Mouse (Mus musculus): Measurements from ENCODE around the gene Dhdh. TPM values are rescaled to one million over a fixed set of nuclear protein-coding genes. Genes with fewer than 3 reads are reported as not detected.
"Not testable (repeated sequence)": the region's sequence is repeated elsewhere in the genome, so short reads cannot be mapped to it uniquely, and the experiment has no call there.

Dhdh gene
- polyA plus RNA-seq, 1 experiment from 2014 or later = 3.7 TPM

GRCm38 (mm10) chr7:45460377-45460776 lies 28.2 kb downstream of the Dhdh start:
- peak overlapping the region; percentile 63 for H3K4me2 ChIP-seq (ENCODE audit: low read depth, low read length)
- 58% methylated on average over 7 of the region's 7 CpGs for WGBS

GRCm38 (mm10) chr7:45459564-45460140 lies 29.0 kb downstream of the Dhdh start, which contains the start of gene Ftl1:
Gene Ftl1, minus strand, starts transcription at chr7:45459884.
- ATAC-seq (ENCODE audit: low read depth) = peak; percentile 97

More at GRCm38 (mm10) chr7:45460377-45460776, 28.2 kb downstream of the Dhdh start:
- no peak for ATAC-seq (ENCODE audit: low read depth)
- no peaks in the 10 kb centered on the region for H3K27me3 ChIP-seq (ENCODE audit: control insufficient read depth, insufficient read depth, low read depth, low read length)
- peaks cover 29% of the 10 kb centered on the region for H3K36me3 ChIP-seq (ENCODE audit: control insufficient read depth, insufficient read depth, low read length)
- peak overlapping the region; percentile 93 for H3K27ac ChIP-seq (ENCODE audit: low read length)
- H3K9ac ChIP-seq (ENCODE audit: low read length) = peak overlapping the region; percentile 63
- H3K4me1 ChIP-seq (replicated peaks; ENCODE audit: control insufficient read depth, insufficient read depth, low read length) = peaks cover 34% of the 10 kb centered on the region
- peak overlapping the region; percentile 50 for H3K4me3 ChIP-seq (ENCODE audit: low read length)
- H3K9me3 ChIP-seq (ENCODE audit: control insufficient read depth, low read length) = no peaks in the 10 kb centered on the region

GRCm38 (mm10) chr7:45458748-45459563 lies 29.6 kb downstream of the Dhdh start:
- H3K36me3 ChIP-seq (ENCODE audit: control insufficient read depth, insufficient read depth, low read length) = peaks cover 34% of the 10 kb centered on the region
- WGBS = under 1% methylated on average over 39 of the region's 43 CpGs
- no peaks in the 10 kb centered on the region for H3K27me3 ChIP-seq (ENCODE audit: control insufficient read depth, insufficient read depth, low read depth, low read length)
- peak overlapping the region; percentile 71 for H3K4me2 ChIP-seq (ENCODE audit: low read depth, low read length)
- peak; percentile 77 for ATAC-seq (ENCODE audit: low read depth)
- no peaks in the 10 kb centered on the region for H3K9me3 ChIP-seq (ENCODE audit: control insufficient read depth, low read length)
- peaks cover 33% of the 10 kb centered on the region for H3K4me1 ChIP-seq (replicated peaks; ENCODE audit: control insufficient read depth, insufficient read depth, low read length)
- peak overlapping the region; percentile 68 for H3K4me3 ChIP-seq (ENCODE audit: low read length)
- peak overlapping the region; percentile 91 for H3K27ac ChIP-seq (ENCODE audit: low read length)
- peak overlapping the region; percentile 79 for H3K9ac ChIP-seq (ENCODE audit: low read length)

More at GRCm38 (mm10) chr7:45459564-45460140, 29.0 kb downstream of the Dhdh start, which contains the start of gene Ftl1:
- not testable (repeated sequence) for H3K27me3 ChIP-seq (ENCODE audit: control insufficient read depth, insufficient read depth, low read depth, low read length); H3K9me3 ChIP-seq (ENCODE audit: control insufficient read depth, low read length)
- WGBS = under 1% methylated on average over 35 of the region's 37 CpGs
- Histone ChIP-seq H3K4me1 (replicated peaks; ENCODE audit: control insufficient read depth, insufficient read depth, low read length) (peaks cover 33% of the 10 kb centered on the region), H3K9ac (ENCODE audit: low read length) (peak within 1 kb of the TSS; percentile 79), H3K36me3 (ENCODE audit: control insufficient read depth, insufficient read depth, low read length) (peaks cover 28% of the 10 kb centered on the region), H3K4me3 (ENCODE audit: low read length) (peak within 1 kb of the TSS; percentile 68), H3K27ac (ENCODE audit: low read length) (peak within 1 kb of the TSS; percentile 93), H3K4me2 (ENCODE audit: low read depth, low read length) (peak within 1 kb of the TSS; percentile 71)

GRCm38 (mm10) chr7:45457204-45458060 lies 31.2 kb downstream of the Dhdh start:
- no peak for ATAC-seq (ENCODE audit: low read depth)
- H3K4me2 ChIP-seq (ENCODE audit: low read depth, low read length) = peak overlapping the region; percentile 71
- peak overlapping the region; percentile 33 for H3K27ac ChIP-seq (ENCODE audit: low read length)
- H3K9me3 ChIP-seq (ENCODE audit: control insufficient read depth, low read length) = no peaks in the 10 kb centered on the region
- peaks cover 33% of the 10 kb centered on the region for H3K4me1 ChIP-seq (replicated peaks; ENCODE audit: control insufficient read depth, insufficient read depth, low read length)
- peak overlapping the region; percentile 68 for H3K4me3 ChIP-seq (ENCODE audit: low read length)
- peak overlapping the region; percentile 79 for H3K9ac ChIP-seq (ENCODE audit: low read length)
- no peaks in the 10 kb centered on the region for H3K27me3 ChIP-seq (ENCODE audit: control insufficient read depth, insufficient read depth, low read depth, low read length)
- 39% methylated on average over 9 of the region's 10 CpGs for WGBS
- peaks cover 36% of the 10 kb centered on the region for H3K36me3 ChIP-seq (ENCODE audit: control insufficient read depth, insufficient read depth, low read length)

- WGBS = 28% methylated on average over 9 of the region's 9 CpGs
- H3K9me3 ChIP-seq (ENCODE audit: control insufficient read depth, low read length) = no peaks in the 10 kb centered on the region
- H3K9ac ChIP-seq (ENCODE audit: low read length) = peak overlapping the region; percentile 40
- H3K4me2 ChIP-seq (ENCODE audit: low read depth, low read length) = peak overlapping the region; percentile 71; the same call in 1 of the 2 replicates
- H3K27ac ChIP-seq (ENCODE audit: low read length) = peak overlapping the region; percentile 33
- peaks cover 38% of the 10 kb centered on the region for H3K36me3 ChIP-seq (ENCODE audit: control insufficient read depth, insufficient read depth, low read length)
- peak overlapping the region; percentile 68; the same call in 1 of the 2 replicates for H3K4me3 ChIP-seq (ENCODE audit: low read length)
- no peak for ATAC-seq (ENCODE audit: low read depth)
- no peaks in the 10 kb centered on the region for H3K27me3 ChIP-seq (ENCODE audit: control insufficient read depth, insufficient read depth, low read depth, low read length)
- peaks cover 33% of the 10 kb centered on the region for H3K4me1 ChIP-seq (replicated peaks; ENCODE audit: control insufficient read depth, insufficient read depth, low read length)
These were observed 31.8 kb downstream of the Dhdh start for GRCm38 (mm10) chr7:45456721-45457203.

GRCm38 (mm10) chr7:45455932-45456696 lies 32.5 kb downstream of the Dhdh start:
- Histone ChIP-seq H3K9ac (ENCODE audit: low read length) (no peak overlapping the region), H3K36me3 (ENCODE audit: control insufficient read depth, insufficient read depth, low read length) (peaks cover 37% of the 10 kb centered on the region), H3K9me3 (ENCODE audit: control insufficient read depth, low read length) (no peaks in the 10 kb centered on the region), H3K27ac (ENCODE audit: low read length) (no peak overlapping the region), H3K4me1 (replicated peaks; ENCODE audit: control insufficient read depth, insufficient read depth, low read length) (peaks cover 32% of the 10 kb centered on the region), H3K4me3 (ENCODE audit: low read length) (no peak overlapping the region), H3K4me2 (ENCODE audit: low read depth, low read length) (no peak overlapping the region), H3K27me3 (ENCODE audit: control insufficient read depth, insufficient read depth, low read depth, low read length) (no peaks in the 10 kb centered on the region)
- WGBS = 69% methylated on average over 13 of the region's 13 CpGs
- ATAC-seq (ENCODE audit: low read depth) = no peak

- Histone ChIP-seq H3K4me2 (ENCODE audit: low read depth, low read length) (no peak overlapping the region), H3K9ac (ENCODE audit: low read length) (no peak overlapping the region), H3K27ac (ENCODE audit: low read length) (no peak overlapping the region), H3K4me1 (replicated peaks; ENCODE audit: control insufficient read depth, insufficient read depth, low read length) (peaks cover 20% of the 10 kb centered on the region), H3K36me3 (ENCODE audit: control insufficient read depth, insufficient read depth, low read length) (peaks cover 39% of the 10 kb centered on the region), H3K4me3 (ENCODE audit: low read length) (no peak overlapping the region), H3K27me3 (ENCODE audit: control insufficient read depth, insufficient read depth, low read depth, low read length) (no peaks in the 10 kb centered on the region), H3K9me3 (ENCODE audit: control insufficient read depth, low read length) (no peaks in the 10 kb centered on the region)
- WGBS = 85% methylated on average over 15 of the region's 15 CpGs
- ATAC-seq (ENCODE audit: low read depth) = no peak
These were observed 33.6 kb downstream of the Dhdh start for GRCm38 (mm10) chr7:45454971-45455370.

- H3K27me3 ChIP-seq (ENCODE audit: control insufficient read depth, insufficient read depth, low read depth, low read length) = no peaks in the 10 kb centered on the region
- H3K4me3 ChIP-seq (ENCODE audit: low read length) = no peak overlapping the region
- H3K9ac ChIP-seq (ENCODE audit: low read length) = no peak overlapping the region
- no peak overlapping the region for H3K27ac ChIP-seq (ENCODE audit: low read length)
- peaks cover under 1% of the 10 kb centered on the region; the same call in 1 of the 2 replicates for H3K4me1 ChIP-seq (replicated peaks; ENCODE audit: control insufficient read depth, insufficient read depth, low read length)
- no peaks in the 10 kb centered on the region for H3K9me3 ChIP-seq (ENCODE audit: control insufficient read depth, low read length)
- no peak overlapping the region for H3K4me2 ChIP-seq (ENCODE audit: low read depth, low read length)
- peak; percentile 77 for ATAC-seq (ENCODE audit: low read depth)
- WGBS = 53% methylated on average over 23 of the region's 23 CpGs
- H3K36me3 ChIP-seq (ENCODE audit: control insufficient read depth, insufficient read depth, low read length) = peaks cover 38% of the 10 kb centered on the region
These were observed 37.1 kb downstream of the Dhdh start for GRCm38 (mm10) chr7:45451344-45451982.
